Mouse (Mus musculus) CH12.LX (cell line): ENCODE data around the gene Col23a1.

Experiments used
- CTCF ChIP-seq, 2 experiments: IDR thresholded peaks in 1 of 2; conservative IDR thresholded peaks in 1 of 2; 2 replicates each; pipeline ENCODE4 v1.5.1; 2011 to 2012; ENCODE audit warnings: low read depth in 2 of 2, low read length in 2 of 2, improper control_type of control experiment in 1 of 2, inconsistent platforms in 1 of 2, mild to moderate bottlenecking in 1 of 2, moderate library complexity in 1 of 2
- ELF1 ChIP-seq: IDR thresholded peaks from 2 replicates; pipeline ENCODE4 v1.6.1; 2014; ENCODE audit warnings: low read depth, mild to moderate bottlenecking, inconsistent platforms, low read length, improper control_type of control experiment
- KAT2A ChIP-seq: IDR thresholded peaks from 2 replicates; pipeline ENCODE4 v1.6.1; 2012; ENCODE audit warnings: low read length, improper control_type of control experiment, inconsistent platforms; ENCODE audit not compliant: insufficient replicate concordance
- MXI1 ChIP-seq: IDR thresholded peaks from 2 replicates; pipeline ENCODE4 v1.6.1; 2011; ENCODE audit warnings: mild to moderate bottlenecking, low read depth, low read length, improper control_type of control experiment
- POLR2A ChIP-seq: IDR thresholded peaks from 2 replicates; pipeline ENCODE4 v1.6.1; 2011; ENCODE audit warnings: low read depth, mild to moderate bottlenecking, improper control_type of control experiment, low read length
- RAD21 ChIP-seq: IDR thresholded peaks from 2 replicates; pipeline ENCODE4 v1.6.1; 2011; ENCODE audit warnings: low read depth, mild to moderate bottlenecking, low read length, improper control_type of control experiment, moderate library complexity
- SIN3A ChIP-seq: IDR thresholded peaks from 2 replicates; pipeline ENCODE4 v1.6.1; 2012; ENCODE audit warnings: low read length, improper control_type of control experiment, inconsistent platforms
- USF1 ChIP-seq: IDR thresholded peaks from 2 replicates; pipeline ENCODE4 v1.6.1; 2014; ENCODE audit warnings: low read depth, mild to moderate bottlenecking, inconsistent platforms, low read length, improper control_type of control experiment

- TF ChIP-seq SIN3A, result no peak
- no peak for TF ChIP-seq CTCF (conservative IDR thresholded peaks at IDR 0.05 in 1 of 2, IDR thresholded peaks at IDR 0.05 in 1 of 2; ENCODE audit: low read depth in 2 of 2, low read length in 2 of 2)
- no peak for TF ChIP-seq POLR2A
- no peak for TF ChIP-seq RAD21
- no peak for TF ChIP-seq MXI1
- TF ChIP-seq USF1, result no peak
- TF ChIP-seq KAT2A, result no peak
- TF ChIP-seq ELF1, result no peak
These were observed 289.3 kb downstream of the Col23a1 start for GRCm38 (mm10) chr11:51579024-51579423.
